Mouse (Mus musculus): ENCODE measurements around the gene Ddx46. TPM values are rescaled to one million over a fixed set of nuclear protein-coding genes. Genes with fewer than 3 reads are reported as not detected.

Gene Ddx46
- total RNA-seq, 2 experiments from 2014 or later = 44.2 to 60.1 TPM

- no peak for ATAC-seq (ENCODE audit: poor library complexity, severe bottlenecking)
These were observed 81.2 kb downstream of the Ddx46 start for GRCm38 (mm10) chr13:55715908-55716510.

GRCm38 (mm10) chr13:55721516-55721915 is 86.7 kb downstream of the Ddx46 start:
- no peak for ATAC-seq (ENCODE audit: poor library complexity, severe bottlenecking)

GRCm38 (mm10) chr13:55721995-55722394 is 87.2 kb downstream of the Ddx46 start:
- ATAC-seq (ENCODE audit: poor library complexity, severe bottlenecking) = no peak

- no peak for ATAC-seq (ENCODE audit: poor library complexity, severe bottlenecking)
These were observed 91.8 kb downstream of the Ddx46 start for GRCm38 (mm10) chr13:55726598-55727119.

GRCm38 (mm10) chr13:55727120-55727838 is 92.5 kb downstream of the Ddx46 start, which contains the start of gene Pcbd2:
Pcbd2 (plus strand) TSS chr13:55727368.
- peak; percentile 93 for ATAC-seq (ENCODE audit: poor library complexity, severe bottlenecking)

- ATAC-seq (ENCODE audit: poor library complexity, severe bottlenecking) = peak; percentile 79
These were observed 93.0 kb downstream of the Ddx46 start for GRCm38 (mm10) chr13:55727839-55728238.

GRCm38 (mm10) chr13:55730716-55731115 is 95.9 kb downstream of the Ddx46 start:
- ATAC-seq (ENCODE audit: poor library complexity, severe bottlenecking) = no peak

Other genes starting within 250 kb of the Ddx46 start
- gene Slc34a1, start 236.8 kb upstream of the Ddx46 start, total RNA-seq (2015) = 0.39 and 0.58 TPM in 2 replicates
- 0.44 and 2.0 TPM in 2 replicates for gene Slc34a1, start 236.8 kb upstream of the Ddx46 start, total RNA-seq (2017)
- not detected in 2 replicates for gene Pfn3, start 219.8 kb upstream of the Ddx46 start, total RNA-seq (2015)
- not detected in 2 replicates for gene Pfn3, start 219.8 kb upstream of the Ddx46 start, total RNA-seq (2017)
- 0.13 and 0.21 TPM in 2 replicates for gene F12, start 208.2 kb upstream of the Ddx46 start, total RNA-seq (2015)
- gene F12, start 208.2 kb upstream of the Ddx46 start, total RNA-seq (2017) = not detected in 2 replicates
- gene Grk6, start 190.0 kb upstream of the Ddx46 start, total RNA-seq (2015) = 87.3 and 89.9 TPM in 2 replicates
- gene Grk6, start 190.0 kb upstream of the Ddx46 start, total RNA-seq (2017) = 144 and 155 TPM in 2 replicates
- gene Prr7, start 170.8 kb upstream of the Ddx46 start, total RNA-seq (2015) = 1.1 and 1.2 TPM in 2 replicates
- gene Prr7, start 170.8 kb upstream of the Ddx46 start, total RNA-seq (2017) = 1.4 and 1.8 TPM in 2 replicates
- 0.18 TPM in 1 of 2 replicates, not detected in the other for gene Dbn1, start 146.9 kb upstream of the Ddx46 start, total RNA-seq (2015)
- 0.57 and 2.9 TPM in 2 replicates for gene Dbn1, start 146.9 kb upstream of the Ddx46 start, total RNA-seq (2017)
- gene Pdlim7, start 121.4 kb upstream of the Ddx46 start, total RNA-seq (2015) = 23.8 and 25.9 TPM in 2 replicates
- gene Pdlim7, start 121.4 kb upstream of the Ddx46 start, total RNA-seq (2017) = 9.4 and 12.4 TPM in 2 replicates
- 73.6 and 80.6 TPM in 2 replicates for gene Dok3, start 105.7 kb upstream of the Ddx46 start, total RNA-seq (2015)
- 81.2 and 88.6 TPM in 2 replicates for gene Dok3, start 105.7 kb upstream of the Ddx46 start, total RNA-seq (2017)
- gene Ddx41, start 98.4 kb upstream of the Ddx46 start, total RNA-seq (2015) = 16.2 and 20.9 TPM in 2 replicates
- 41.4 and 56.6 TPM in 2 replicates for gene Ddx41, start 98.4 kb upstream of the Ddx46 start, total RNA-seq (2017)
- gene Fam193b, start 63.9 kb upstream of the Ddx46 start, total RNA-seq (2015) = 29.7 and 35.4 TPM in 2 replicates
- gene Fam193b, start 63.9 kb upstream of the Ddx46 start, total RNA-seq (2017) = 19.1 and 26.4 TPM in 2 replicates
- 44.1 and 54.7 TPM in 2 replicates for gene Tmed9, start 61.3 kb upstream of the Ddx46 start, total RNA-seq (2015)
- 87.7 and 100 TPM in 2 replicates for gene Tmed9, start 61.3 kb upstream of the Ddx46 start, total RNA-seq (2017)
- 10.4 TPM in 2 replicates for gene B4galt7, start 35.1 kb upstream of the Ddx46 start, total RNA-seq (2015)
- gene B4galt7, start 35.1 kb upstream of the Ddx46 start, total RNA-seq (2017) = 11.3 and 11.8 TPM in 2 replicates
- 30.5 and 30.6 TPM in 2 replicates for gene Caml, start 12.0 kb upstream of the Ddx46 start, total RNA-seq (2015)
- gene Caml, start 12.0 kb upstream of the Ddx46 start, total RNA-seq (2017) = 25.9 and 36.6 TPM in 2 replicates
- 59.5 and 68.7 TPM in 2 replicates for gene B230219D22Rik, start 58.1 kb downstream of the Ddx46 start, total RNA-seq (2015)
- 32.5 and 35.8 TPM in 2 replicates for gene B230219D22Rik, start 58.1 kb downstream of the Ddx46 start, total RNA-seq (2017)
- gene Txndc15, start 79.6 kb downstream of the Ddx46 start, total RNA-seq (2015) = 24.4 and 32.2 TPM in 2 replicates
- gene Txndc15, start 79.6 kb downstream of the Ddx46 start, total RNA-seq (2017) = 36.8 and 48.9 TPM in 2 replicates
- gene Pcbd2, start 92.3 kb downstream of the Ddx46 start, total RNA-seq (2015) = 48.9 and 56.0 TPM in 2 replicates
- 14.6 and 20.9 TPM in 2 replicates for gene Pcbd2, start 92.3 kb downstream of the Ddx46 start, total RNA-seq (2017)
- gene Catsper3, start 149.5 kb downstream of the Ddx46 start, total RNA-seq (2015) = not detected in 2 replicates
- gene Catsper3, start 149.5 kb downstream of the Ddx46 start, total RNA-seq (2017) = not detected in 2 replicates
- not detected in 2 replicates for gene Pitx1, start 201.2 kb downstream of the Ddx46 start, total RNA-seq (2015)
- gene Pitx1, start 201.2 kb downstream of the Ddx46 start, total RNA-seq (2017) = not detected in 2 replicates

Data from megakaryocyte, adult 5-6 weeks (primary cell).